Mouse (Mus musculus) brain, embryonic 14.5 days (tissue): ENCODE results near the gene Cib2.

Source experiments
- CTCF ChIP-seq: fragments of 200-500 bp; IDR thresholded peaks from 2 replicates; pipeline ENCODE4 v1.5.1; 2012; ENCODE audit warnings: inconsistent platforms, mild to moderate bottlenecking, moderate library complexity, borderline replicate concordance; ENCODE audit not compliant: insufficient read depth, insufficient read length; ENCODE audit errors: extremely low read depth
- POLR2A ChIP-seq: fragments of 200-500 bp; IDR thresholded peaks from 2 replicates; pipeline ENCODE4 v1.6.1; 2012; ENCODE audit warnings: mild to moderate bottlenecking, inconsistent platforms, borderline replicate concordance; ENCODE audit not compliant: poor library complexity, insufficient read depth, insufficient read length, severe bottlenecking; ENCODE audit errors: extremely low read depth

- TF ChIP-seq CTCF (no peak), POLR2A (no peak)
Observed at GRCm38 (mm10) chr9:54602916-54603315, 42.9 kb upstream of the Cib2 start.
